Mouse (Mus musculus): ENCODE data around the gene Hivep2. TPM values are rescaled to one million over a fixed set of nuclear protein-coding genes. Genes with fewer than 3 reads are reported as not detected.
A peak's percentile ranks its signal among the peaks of the same experiment; 100 is the strongest.

The Hivep2 gene
- polyA plus RNA-seq, 1 experiment: 8.7 TPM

DNA sequence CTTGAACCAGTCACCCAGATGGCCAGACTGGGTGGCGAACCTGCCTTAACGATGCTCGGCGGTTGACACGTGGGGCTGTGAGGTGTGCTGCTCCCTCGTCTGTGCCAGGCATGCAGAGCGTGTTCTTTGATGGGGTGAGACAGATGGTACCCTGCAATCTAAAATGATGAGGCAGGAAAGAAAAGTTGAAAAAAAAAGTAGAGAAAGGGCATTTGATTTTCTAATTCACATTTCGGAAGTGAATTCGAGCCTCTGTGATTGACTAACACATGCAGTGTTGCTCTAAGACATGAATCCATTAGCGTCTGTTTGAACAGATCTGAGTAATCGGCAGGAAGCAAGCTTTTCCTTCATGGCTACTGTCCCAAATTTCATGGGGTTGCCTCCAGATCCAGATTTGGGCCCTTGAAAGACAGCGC is 119.4 kb downstream of the Hivep2 start:
- 55% methylated on average over 12 of the region's 12 CpGs for WGBS
- DNase-seq (ENCODE audit: low read depth in 1 of 2, low spot score in 2 of 2): no peak
- TF ChIP-seq CTCF (IDR thresholded peaks at IDR 0.05; ENCODE audit: extremely low read depth, insufficient read depth, insufficient read length, insufficient replicate concordance) (no peak), POLR2A (IDR thresholded peaks at IDR 0.05; ENCODE audit: low read depth, low read length) (no peak)
- no peaks in the 10 kb centered on the region for H3K36me3 ChIP-seq (ENCODE audit: control insufficient read depth, insufficient read depth, low read length)
- H3K27ac ChIP-seq (ENCODE audit: insufficient read depth, low read length): peak overlapping the region; percentile 91
- H3K4me1 ChIP-seq (ENCODE audit: control insufficient read depth, insufficient read depth, insufficient read length): peaks cover 25% of the 10 kb centered on the region
- H3K4me3 ChIP-seq (ENCODE audit: extremely low read depth, insufficient read depth, insufficient read length): no peak overlapping the region
- no peaks in the 10 kb centered on the region for H3K27me3 ChIP-seq (ENCODE audit: control insufficient read depth, insufficient read depth, low read length)

GRCm38 (mm10) chr10:14085882-14086515 is 120.1 kb downstream of the Hivep2 start:
- Histone ChIP-seq H3K27ac (ENCODE audit: insufficient read depth, low read length) (peak overlapping the region; percentile 91), H3K4me1 (ENCODE audit: control insufficient read depth, insufficient read depth, insufficient read length) (peaks cover 25% of the 10 kb centered on the region), H3K4me3 (ENCODE audit: extremely low read depth, insufficient read depth, insufficient read length) (peak overlapping the region; percentile 47), H3K36me3 (ENCODE audit: control insufficient read depth, insufficient read depth, low read length) (no peaks in the 10 kb centered on the region), H3K27me3 (ENCODE audit: control insufficient read depth, insufficient read depth, low read length) (no peaks in the 10 kb centered on the region)
- DNase-seq (ENCODE audit: low read depth in 1 of 2, low spot score in 2 of 2): peak; percentile 48 to 78
- no peak for TF ChIP-seq CTCF (IDR thresholded peaks at IDR 0.05; ENCODE audit: extremely low read depth, insufficient read depth, insufficient read length, insufficient replicate concordance)
- TF ChIP-seq POLR2A (IDR thresholded peaks at IDR 0.05; ENCODE audit: low read depth, low read length): no peak
- WGBS: 2% methylated on average over 10 of the region's 10 CpGs

DNA sequence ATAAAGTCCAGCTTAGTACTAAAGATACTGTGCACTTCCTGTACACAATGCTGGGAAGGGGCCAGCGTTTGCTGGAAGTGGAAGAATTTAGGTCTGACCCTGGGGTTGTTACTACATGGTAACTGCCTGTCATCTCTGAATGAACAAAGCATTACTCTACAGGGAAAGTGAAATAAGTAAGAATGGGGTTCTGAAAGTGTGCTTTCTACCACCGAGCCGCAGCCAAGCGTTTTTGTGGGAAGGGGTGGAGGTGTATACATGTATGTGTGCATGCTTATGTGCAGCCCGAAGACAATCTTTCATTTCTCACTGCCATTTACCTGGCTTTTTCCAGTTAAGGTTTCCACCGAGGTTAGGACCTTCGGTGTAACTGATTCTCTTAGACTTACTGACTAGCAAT is 121.4 kb downstream of the Hivep2 start:
- 31% methylated on average over 7 of the region's 7 CpGs for WGBS
- H3K27ac ChIP-seq (ENCODE audit: insufficient read depth, low read length): peak overlapping the region; percentile 53
- no peak for DNase-seq (ENCODE audit: low read depth in 1 of 2, low spot score in 2 of 2)
- no peaks in the 10 kb centered on the region for H3K36me3 ChIP-seq (ENCODE audit: control insufficient read depth, insufficient read depth, low read length)
- peaks cover 25% of the 10 kb centered on the region for H3K4me1 ChIP-seq (ENCODE audit: control insufficient read depth, insufficient read depth, insufficient read length)
- TF ChIP-seq CTCF (IDR thresholded peaks at IDR 0.05; ENCODE audit: extremely low read depth, insufficient read depth, insufficient read length, insufficient replicate concordance) (no peak), POLR2A (IDR thresholded peaks at IDR 0.05; ENCODE audit: low read depth, low read length) (no peak)
- H3K27me3 ChIP-seq (ENCODE audit: control insufficient read depth, insufficient read depth, low read length): no peaks in the 10 kb centered on the region
- H3K4me3 ChIP-seq (ENCODE audit: extremely low read depth, insufficient read depth, insufficient read length): no peak overlapping the region; the same call in 1 of the 2 replicates

DNA sequence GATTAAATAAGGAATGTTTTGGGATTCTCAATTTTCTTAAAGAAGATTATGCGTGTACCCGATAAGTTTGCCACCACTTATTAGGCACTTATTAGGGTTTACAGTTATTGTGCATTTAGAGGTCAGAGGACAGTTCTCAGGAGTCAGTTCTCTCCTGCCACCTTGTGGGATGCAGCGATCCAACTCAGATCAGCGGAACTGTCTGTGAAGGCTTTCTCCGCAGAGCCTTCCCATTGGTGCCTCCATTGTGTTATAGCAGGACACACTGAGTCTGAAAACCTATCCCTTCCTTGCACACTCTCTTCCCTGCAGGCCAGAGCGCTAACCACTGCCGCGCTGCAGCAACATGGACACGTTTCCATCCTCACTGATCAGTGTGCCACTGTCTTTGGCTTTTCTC is 123.6 kb downstream of the Hivep2 start:
- TF ChIP-seq CTCF (IDR thresholded peaks at IDR 0.05; ENCODE audit: extremely low read depth, insufficient read depth, insufficient read length, insufficient replicate concordance): peak; percentile 25; the same call in 1 of the 2 replicates
- TF ChIP-seq POLR2A (IDR thresholded peaks at IDR 0.05; ENCODE audit: low read depth, low read length): no peak
- H3K27me3 ChIP-seq (ENCODE audit: control insufficient read depth, insufficient read depth, low read length): no peaks in the 10 kb centered on the region
- no peak overlapping the region for H3K27ac ChIP-seq (ENCODE audit: insufficient read depth, low read length)
- peaks cover 25% of the 10 kb centered on the region for H3K4me1 ChIP-seq (ENCODE audit: control insufficient read depth, insufficient read depth, insufficient read length)
- 87% methylated on average over 9 of the region's 9 CpGs for WGBS
- no peak for DNase-seq (ENCODE audit: low read depth in 1 of 2, low spot score in 2 of 2)
- no peak overlapping the region for H3K4me3 ChIP-seq (ENCODE audit: extremely low read depth, insufficient read depth, insufficient read length)
- no peaks in the 10 kb centered on the region; the same call in 1 of the 2 replicates for H3K36me3 ChIP-seq (ENCODE audit: control insufficient read depth, insufficient read depth, low read length)

GRCm38 (mm10) chr10:14094033-14094432 is 128.2 kb downstream of the Hivep2 start:
- Histone ChIP-seq H3K4me3 (ENCODE audit: extremely low read depth, insufficient read depth, insufficient read length) (no peak overlapping the region), H3K27me3 (ENCODE audit: control insufficient read depth, insufficient read depth, low read length) (no peaks in the 10 kb centered on the region), H3K36me3 (ENCODE audit: control insufficient read depth, insufficient read depth, low read length) (peaks cover 1% of the 10 kb centered on the region; the same call in 1 of the 2 replicates), H3K4me1 (ENCODE audit: control insufficient read depth, insufficient read depth, insufficient read length) (no peaks in the 10 kb centered on the region), H3K27ac (ENCODE audit: insufficient read depth, low read length) (no peak overlapping the region)
- no peak for DNase-seq (ENCODE audit: low read depth in 1 of 2, low spot score in 2 of 2)
- 92% methylated on average over 4 of the region's 4 CpGs for WGBS
- TF ChIP-seq CTCF (IDR thresholded peaks at IDR 0.05; ENCODE audit: extremely low read depth, insufficient read depth, insufficient read length, insufficient replicate concordance) (no peak), POLR2A (IDR thresholded peaks at IDR 0.05; ENCODE audit: low read depth, low read length) (no peak)

- 93% methylated on average over 3 of the region's 3 CpGs for WGBS
- no peak for DNase-seq (ENCODE audit: low read depth in 1 of 2, low spot score in 2 of 2)
- TF ChIP-seq CTCF (IDR thresholded peaks at IDR 0.05; ENCODE audit: extremely low read depth, insufficient read depth, insufficient read length, insufficient replicate concordance) (no peak), POLR2A (IDR thresholded peaks at IDR 0.05; ENCODE audit: low read depth, low read length) (no peak)
- no peak overlapping the region for H3K4me3 ChIP-seq (ENCODE audit: extremely low read depth, insufficient read depth, insufficient read length)
- H3K4me1 ChIP-seq (ENCODE audit: control insufficient read depth, insufficient read depth, insufficient read length): no peaks in the 10 kb centered on the region
- no peaks in the 10 kb centered on the region for H3K27me3 ChIP-seq (ENCODE audit: control insufficient read depth, insufficient read depth, low read length)
- H3K27ac ChIP-seq (ENCODE audit: insufficient read depth, low read length): no peak overlapping the region
- peaks cover 1% of the 10 kb centered on the region; the same call in 1 of the 2 replicates for H3K36me3 ChIP-seq (ENCODE audit: control insufficient read depth, insufficient read depth, low read length)
These were observed 130.2 kb downstream of the Hivep2 start for GRCm38 (mm10) chr10:14096045-14096444.

DNA sequence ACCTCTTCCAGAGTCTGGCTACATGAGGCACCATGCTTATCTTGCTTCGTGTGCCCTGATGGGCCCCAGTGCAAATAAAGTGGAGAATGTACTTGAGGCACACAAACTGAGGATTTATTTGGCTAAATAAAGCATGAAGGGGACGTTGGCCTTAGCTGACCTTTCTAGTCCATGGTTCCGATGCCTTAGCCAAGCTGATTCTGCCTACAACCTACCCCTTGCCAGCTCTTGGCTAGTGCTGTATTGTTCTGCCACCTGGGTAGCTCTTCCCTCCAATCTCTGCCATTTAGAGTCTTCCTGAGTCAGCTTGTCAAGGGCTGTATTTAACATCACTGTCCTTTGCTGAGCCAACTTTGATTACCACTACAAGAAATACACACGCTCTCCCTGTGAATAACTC is 133.3 kb downstream of the Hivep2 start:
- H3K27ac ChIP-seq (ENCODE audit: insufficient read depth, low read length): no peak overlapping the region
- no peak for TF ChIP-seq POLR2A (IDR thresholded peaks at IDR 0.05; ENCODE audit: low read depth, low read length)
- TF ChIP-seq CTCF (IDR thresholded peaks at IDR 0.05; ENCODE audit: extremely low read depth, insufficient read depth, insufficient read length, insufficient replicate concordance): no peak
- no peaks in the 10 kb centered on the region for H3K27me3 ChIP-seq (ENCODE audit: control insufficient read depth, insufficient read depth, low read length)
- H3K4me1 ChIP-seq (ENCODE audit: control insufficient read depth, insufficient read depth, insufficient read length): no peaks in the 10 kb centered on the region
- H3K4me3 ChIP-seq (ENCODE audit: extremely low read depth, insufficient read depth, insufficient read length): no peak overlapping the region
- peaks cover 1% of the 10 kb centered on the region; the same call in 1 of the 2 replicates for H3K36me3 ChIP-seq (ENCODE audit: control insufficient read depth, insufficient read depth, low read length)
- WGBS: 90% methylated on average over 4 of the region's 4 CpGs
- DNase-seq (ENCODE audit: low read depth in 1 of 2, low spot score in 2 of 2): no peak

Data from spleen, adult 2 months (tissue).